ENCODE assay signal across 9 mouse cellular contexts in genomic region chr15:18818185-18818973, GRCm38 (mm10). TPM values are rescaled to one million over a fixed set of nuclear protein-coding genes. Genes with fewer than 3 reads are reported as not detected.
A peak's percentile ranks its signal among the peaks of the same experiment; 100 is the strongest.
DNase-seq lines count a peak whose midpoint lies in the region; ATAC-seq lines count a peak whose summit lies in the region.
"Had no signal": no experiment of that assay in that cellular context is flagged by ENCODE, and none has a peak within 500 bp of the region (broad histone marks: within the 10 kb centered on the region; RNA-seq: fewer than 3 reads in every experiment).

Cdh10 (plus strand) TSS chr15:18818947.

- H3K4me2 ChIP-seq in neural tube, embryonic 11.5 days (ENCODE audit: low read depth) = peak within 1 kb of the TSS; percentile 19

- 0 out of 2 replicates have a peak within 1 kb of the TSS, but pooled peaks have one; percentile 15 for H3K9ac ChIP-seq in neural tube, embryonic 11.5 days (ENCODE audit: low read length)

- no peaks in the 10 kb centered on the region for H3K4me1 ChIP-seq in neural tube, embryonic 11.5 days (ENCODE audit: control insufficient read depth, insufficient read depth, low read length)

- peak; percentile 6 for DNase-seq in thymus, postnatal 4 days
- no peak for DNase-seq in thymus, postnatal 0 days (ENCODE audit: low spot score)
- DNase-seq in cerebellum, postnatal 4 days (ENCODE audit: low spot score in 2 of 2) = peak; percentile 45 to 71
- DNase-seq in heart, postnatal 10 days = peak; percentile 13 to 20
- peak; percentile 78 for DNase-seq in left cerebral cortex, postnatal 10 days (ENCODE audit: extremely low spot score in 1 of 2, low spot score in 2 of 2)
- DNase-seq in neural tube, embryonic 11.5 days (ENCODE audit: low spot score) = peak; percentile 82
- no peak for DNase-seq in natural killer cell, adult 2 months (ENCODE audit: low spot score in 2 of 2)

- H3K4me3 ChIP-seq in neural tube, embryonic 11.5 days (ENCODE audit: low read depth, low read length) = peak within 1 kb of the TSS; percentile 26
- H3K4me3 ChIP-seq: erythroblast, embryonic 14.5 days had no signal

- peak; percentile 92 for ATAC-seq in neural tube, embryonic 11.5 days (ENCODE audit: insufficient read depth, low FRiP score, low TSS enrichment)
- no peak for ATAC-seq in erythroid progenitor cell, adult 5-6 weeks (replicated peaks; ENCODE audit: low FRiP score, poor library complexity, severe bottlenecking)

- intact Hi-C loops in heart, postnatal 10 days (cut with DNase I) = no loop called here
- intact Hi-C loops in left cerebral cortex, postnatal 10 days (cut with DNase I) = loop anchor here (10.0 kb wide), 2 partner anchors 424 to 1724 kb away; no protein-coding TSS in a partner anchor

- no peaks in the 10 kb centered on the region for H3K9me3 ChIP-seq in neural tube, embryonic 11.5 days (ENCODE audit: control insufficient read depth, low read length)

- no peaks in the 10 kb centered on the region for H3K27me3 ChIP-seq in neural tube, embryonic 11.5 days (ENCODE audit: control insufficient read depth, insufficient read depth, low read length)

- no peaks in the 10 kb centered on the region for H3K36me3 ChIP-seq in neural tube, embryonic 11.5 days (ENCODE audit: control insufficient read depth, insufficient read depth, low read length)

- 1% methylated on average over 24 of the region's 24 CpGs for WGBS in neural tube, embryonic 11.5 days

- no peak within 1 kb of the TSS for H3K27ac ChIP-seq in neural tube, embryonic 11.5 days (ENCODE audit: low read depth, low read length)

RNA-seq across cellular contexts. Expression of gene Cdh10, which starts in this region (rescaled TPM):
- polyA plus RNA-seq in thymus, postnatal 0 days (2015; fragmentation: Nextera tagmentation; extraction: Ambion mirVana) = 0.07 and 0.09 TPM in 2 replicates
- under 1 TPM; 0.10 to 0.17 TPM for total RNA-seq in heart, postnatal 10 days (2021)
- 10 to 100 TPM; 57.4 to 67.1 TPM for total RNA-seq in left cerebral cortex, postnatal 10 days (2021)
- polyA plus RNA-seq in neural tube, embryonic 11.5 days (2014; fragmentation: Nextera tagmentation; extraction: Ambion mirVana) = 4.4 and 5.5 TPM in 2 replicates
- total RNA-seq in erythroid progenitor cell, adult 5-6 weeks (2015; ENCODE audit: low replicate concordance) = not detected in 2 replicates
- total RNA-seq in erythroid progenitor cell, adult 5-6 weeks (2017; ENCODE audit: low replicate concordance) = not detected in 2 replicates
- polyA plus RNA-seq: erythroblast, embryonic 14.5 days had no signal

Comparison
In these comparisons a context has a peak if more than half of its experiments do, and no peak if none do; other contexts are left out.
1. RNA of gene Cdh10 (total RNA-seq): 57.4 to 67.1 TPM in left cerebral cortex, postnatal 10 days; 0.10 to 0.17 TPM in heart, postnatal 10 days and not detected in erythroid progenitor cell, adult 5-6 weeks; every median in the first group is over 10 times any median in the second.
2. DNase-seq: peak in thymus, postnatal 4 days (single experiment), cerebellum, postnatal 4 days (2 of 2), left cerebral cortex, postnatal 10 days (2 of 2) and neural tube, embryonic 11.5 days (single experiment); none in thymus, postnatal 0 days (single experiment) and natural killer cell, adult 2 months (0 of 2).
3. Peak in DNase-seq in heart, postnatal 10 days; RNA of the gene not detected or under 1 TPM.